Mouse (Mus musculus) MN1 (cell line): ENCODE results near the gene Dennd6b.

Source experiments
- DNase-seq: peaks from one replicate; pipeline ENCODE4 v3.0.0-alpha.2; 2016; ENCODE audit warnings: low spot score

Dennd6b gene

DNA sequence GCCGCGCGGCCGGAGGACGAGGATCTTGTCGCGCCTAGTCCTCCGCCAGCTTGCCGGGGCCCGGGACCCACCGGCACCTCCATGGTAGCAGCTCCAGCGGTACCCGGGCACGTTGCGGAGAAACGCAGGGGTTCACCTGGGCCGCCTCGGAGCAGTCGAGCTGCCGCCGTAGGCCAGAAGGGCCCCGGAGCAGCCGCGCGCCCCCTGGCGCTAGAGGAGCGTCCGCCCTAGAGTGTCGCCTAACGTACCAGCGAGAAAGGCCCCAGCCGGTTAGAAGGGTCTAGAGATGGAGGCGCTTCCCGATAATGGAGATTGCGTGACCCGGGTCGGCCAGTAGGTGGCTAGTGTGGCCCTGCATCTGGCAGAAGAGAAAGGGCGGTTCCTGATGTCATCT is at the start of gene Dennd6b:
Dennd6b (minus strand) TSS at position 184 of the 394 bp plus-strand sequence.
- peak; percentile 99 for DNase-seq

DNA sequence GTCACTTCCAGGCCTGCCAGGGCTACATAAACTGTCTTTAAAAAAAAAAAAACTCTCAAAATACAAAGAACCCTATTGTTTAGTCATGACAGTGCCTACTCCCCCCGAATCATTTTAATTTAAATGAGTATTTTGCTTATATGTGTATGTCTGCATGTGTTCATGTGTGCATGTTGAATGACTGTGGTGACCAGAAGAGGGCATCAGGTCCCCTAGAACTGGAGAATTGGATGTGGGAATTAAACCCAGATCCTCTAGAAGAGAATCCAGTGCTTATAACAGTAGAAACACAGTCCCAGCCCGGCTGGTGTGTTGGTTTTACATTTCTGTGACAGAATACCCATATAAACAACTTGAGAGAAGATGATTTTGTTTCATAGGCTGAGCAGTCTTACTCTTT is 44.7 kb upstream of the Dennd6b start:
- DNase-seq, result no peak

- DNase-seq, result no peak
Observed at GRCm38 (mm10) chr15:89239751-89240392, 43.6 kb upstream of the Dennd6b start.

DNA sequence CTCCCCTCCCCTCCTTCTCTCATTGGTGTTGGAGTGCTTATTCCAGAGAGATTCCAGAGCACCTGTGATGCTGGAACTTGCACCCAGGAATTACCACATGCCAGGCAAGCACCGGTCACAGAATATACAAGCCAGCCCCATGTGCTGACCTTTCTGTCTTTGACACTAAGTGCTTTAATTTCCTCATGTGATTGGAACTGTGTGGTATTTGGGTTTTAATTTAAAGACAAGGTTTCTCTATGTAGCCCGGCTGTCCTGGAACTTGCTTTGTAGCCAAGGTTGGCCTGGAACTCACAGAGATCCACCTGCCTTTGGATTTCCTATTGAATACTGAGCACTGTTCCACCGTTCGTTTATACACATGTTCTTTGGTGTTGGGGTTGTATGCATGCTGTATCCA is 37.8 kb upstream of the Dennd6b start:
- DNase-seq, result no peak

- DNase-seq, result peak; percentile 66
Observed at GRCm38 (mm10) chr15:89233586-89233985, 37.3 kb upstream of the Dennd6b start.

- DNase-seq, result no peak
Observed at GRCm38 (mm10) chr15:89215611-89216233, 19.4 kb upstream of the Dennd6b start.

- no peak for DNase-seq
Observed at GRCm38 (mm10) chr15:89214953-89215352, 18.7 kb upstream of the Dennd6b start.

GRCm38 (mm10) chr15:89213517-89213916 is 17.2 kb upstream of the Dennd6b start:
- no peak for DNase-seq

DNA sequence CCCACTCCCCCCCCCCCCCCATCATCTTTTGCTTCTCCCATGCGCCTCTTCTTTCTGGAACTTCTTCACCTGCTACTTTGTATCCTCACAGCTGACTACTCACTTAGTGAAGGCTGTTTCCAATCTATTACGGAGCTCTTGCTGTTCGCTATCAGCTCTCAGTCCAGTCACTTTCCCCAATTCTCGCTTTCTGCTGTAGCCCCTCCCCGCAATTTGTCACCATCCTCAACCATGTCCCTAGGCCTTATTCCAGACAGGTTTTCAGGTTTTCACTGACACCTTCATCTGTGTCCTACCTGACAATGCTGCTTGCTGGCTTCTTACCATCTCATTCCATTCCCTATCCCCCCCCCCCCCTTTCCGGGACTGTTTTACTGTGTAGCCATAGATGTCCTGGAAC is 16.2 kb upstream of the Dennd6b start:
- no peak for DNase-seq

- DNase-seq, result peak; percentile 63
Observed at GRCm38 (mm10) chr15:89211716-89212461, 15.6 kb upstream of the Dennd6b start.

DNA sequence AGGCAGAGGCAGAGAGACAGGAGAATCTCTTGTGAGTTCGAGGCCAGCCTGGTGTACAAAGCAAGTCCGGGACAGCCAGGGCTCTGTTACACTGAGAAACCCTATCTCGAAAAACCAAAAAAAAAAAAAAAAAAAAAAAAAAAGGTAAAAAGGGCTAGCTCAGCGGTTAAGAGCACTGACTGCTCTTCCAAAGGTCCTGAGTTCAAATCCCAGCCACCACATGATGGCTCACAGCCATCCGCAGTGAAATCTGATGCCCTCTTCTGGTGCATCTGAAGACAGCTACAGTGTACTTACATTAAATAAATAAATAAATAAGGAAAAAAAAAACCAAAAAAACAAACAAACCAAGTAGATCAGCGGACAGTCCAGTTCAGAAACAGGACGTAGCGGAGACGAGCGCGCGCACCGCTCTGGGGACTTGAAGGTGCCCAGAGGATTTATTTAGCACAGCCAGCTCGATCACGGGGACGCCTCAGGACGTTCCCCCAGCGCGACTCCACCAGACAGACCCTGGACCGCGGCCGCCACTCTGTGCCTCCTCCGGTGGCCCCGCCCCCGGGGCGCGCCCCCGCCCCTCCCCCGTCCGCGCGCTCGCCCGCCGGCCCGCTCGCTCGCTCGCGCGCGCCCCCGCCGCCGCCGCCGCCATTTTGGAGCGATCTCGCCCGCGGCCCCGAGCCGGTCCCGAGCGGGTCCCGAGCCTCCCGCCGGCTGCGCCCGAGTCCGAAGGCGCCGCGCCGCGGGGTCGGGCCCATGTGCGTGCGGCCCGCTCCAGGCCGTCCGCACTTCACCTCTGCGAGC is 14.8 kb upstream of the Dennd6b start, which contains the start of gene Ppp6r2:
Ppp6r2 (plus strand) TSS at position 639 of the 801 bp plus-strand sequence.
- peak; percentile 90 for DNase-seq

DNA sequence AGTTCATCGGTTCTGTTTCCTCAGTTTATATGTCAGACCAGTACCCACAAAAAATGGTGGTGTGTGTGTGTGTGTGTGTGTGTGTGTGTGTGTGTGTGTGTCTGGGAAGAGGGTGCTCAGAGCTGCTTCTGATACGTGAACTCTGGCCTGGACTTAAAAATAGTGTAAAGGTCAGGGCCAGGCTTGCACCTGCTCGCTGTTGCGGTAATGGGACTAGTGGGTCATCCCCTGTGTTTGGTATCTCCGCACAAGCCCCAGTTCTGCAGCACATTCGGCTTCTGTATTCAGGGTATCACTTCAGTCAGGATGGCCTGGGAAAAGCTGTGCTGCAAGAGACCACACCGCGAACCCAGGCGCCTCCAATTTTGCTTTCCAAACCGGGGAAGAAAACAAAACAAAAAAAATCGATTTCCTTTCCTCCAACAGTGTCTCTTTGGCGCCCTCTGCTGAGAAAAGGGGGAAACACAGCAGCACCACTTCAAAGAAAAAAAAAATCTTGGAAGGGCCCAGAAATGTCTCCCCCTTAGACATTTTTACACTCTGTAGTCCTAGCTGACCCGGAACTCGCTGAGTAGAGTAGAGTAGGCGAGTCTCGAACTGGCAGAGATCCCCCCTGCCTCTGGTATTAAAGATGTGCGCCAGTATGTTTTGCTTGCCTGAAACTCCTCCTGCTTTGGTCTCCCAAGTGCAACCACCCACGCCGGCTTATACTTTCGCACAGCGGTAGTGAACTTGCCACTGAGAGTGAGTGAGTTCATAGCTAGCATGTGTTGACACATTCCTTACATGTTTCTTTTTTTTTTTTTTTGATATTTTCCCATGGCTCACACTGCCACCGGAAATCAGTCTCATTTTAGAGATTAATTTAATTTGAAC is 13.8 kb upstream of the Dennd6b start:
- peak; percentile 98 for DNase-seq

DNA sequence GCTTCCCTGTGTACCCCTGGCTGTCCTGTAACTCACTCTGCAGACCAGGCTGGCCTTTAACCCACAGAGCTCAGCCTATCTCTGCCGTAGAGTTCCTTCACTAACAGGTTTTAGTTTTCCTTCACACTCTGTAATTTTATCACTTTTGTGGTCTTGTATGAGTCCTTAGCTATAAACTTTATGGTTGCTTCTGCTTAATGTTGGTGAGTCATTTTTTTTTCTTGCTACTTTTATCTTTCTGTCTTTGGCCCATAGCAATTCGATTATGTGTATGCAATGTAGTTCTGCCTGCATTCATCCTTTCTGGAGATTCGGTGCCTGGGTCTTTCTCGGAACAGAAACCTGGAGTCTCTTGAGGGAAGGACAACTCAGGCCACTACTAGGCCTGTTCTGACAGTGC is 11.2 kb upstream of the Dennd6b start:
- DNase-seq, result no peak

- DNase-seq, result no peak
Observed at GRCm38 (mm10) chr15:89197056-89197455, 760 bp upstream of the Dennd6b start.

- DNase-seq, result peak; percentile 90
Observed at GRCm38 (mm10) chr15:89195690-89196312, 495 bp downstream of the Dennd6b start.

- DNase-seq, result peak; percentile 41
Observed at GRCm38 (mm10) chr15:89195261-89195681, 1.0 kb downstream of the Dennd6b start.

GRCm38 (mm10) chr15:89184937-89185227 is 11.4 kb downstream of the Dennd6b start:
- DNase-seq, result no peak

- DNase-seq, result no peak
Observed at GRCm38 (mm10) chr15:89184141-89184936, 12.0 kb downstream of the Dennd6b start.

DNA sequence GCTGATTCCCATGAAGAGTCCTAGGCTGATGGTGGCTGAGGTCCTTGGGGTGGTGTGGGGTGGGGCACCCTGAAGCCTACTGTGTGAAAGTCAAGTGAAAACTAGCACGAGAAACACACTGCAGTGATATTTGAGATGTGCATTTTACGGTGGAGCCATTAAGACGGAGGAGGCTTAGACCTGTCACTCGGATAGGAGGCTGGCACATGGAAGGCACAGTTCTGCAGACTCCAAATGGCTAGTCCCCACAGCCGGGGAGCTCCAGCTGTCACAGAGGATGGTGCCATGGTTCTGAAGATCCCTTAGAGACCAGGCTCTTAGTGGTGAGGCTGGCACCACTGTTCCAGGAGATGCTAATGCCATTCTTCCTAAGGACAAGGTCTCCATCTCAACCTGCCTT is 13.5 kb downstream of the Dennd6b start:
- DNase-seq, result no peak

DNA sequence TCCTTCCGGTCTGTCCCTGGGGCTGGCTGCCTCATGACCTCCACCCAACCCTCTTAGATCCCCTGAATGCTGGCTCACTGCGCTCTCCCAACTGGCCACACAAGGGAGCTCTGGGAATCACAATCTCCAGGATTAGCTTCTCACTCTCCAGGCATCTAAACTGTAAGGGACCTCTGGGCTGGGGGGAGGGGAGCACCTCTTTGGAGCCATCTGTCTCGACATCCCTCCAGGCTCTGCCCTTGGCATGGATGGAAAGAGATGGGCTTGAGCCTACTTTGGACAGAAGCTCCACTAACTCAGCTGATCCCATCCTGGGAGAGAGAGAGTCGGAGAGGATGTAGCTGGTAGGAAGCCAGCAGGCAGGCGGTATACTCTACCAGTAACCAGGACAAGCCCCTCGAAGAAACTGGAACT is 14.0 kb downstream of the Dennd6b start:
- peak; percentile 61 for DNase-seq
